Mouse (Mus musculus): ENCODE data around the gene Slc25a39.
"Not testable (repeated sequence)": the region's sequence is repeated elsewhere in the genome, so short reads cannot be mapped to it uniquely, and the experiment has no call there.

Slc25a39 gene

DNA sequence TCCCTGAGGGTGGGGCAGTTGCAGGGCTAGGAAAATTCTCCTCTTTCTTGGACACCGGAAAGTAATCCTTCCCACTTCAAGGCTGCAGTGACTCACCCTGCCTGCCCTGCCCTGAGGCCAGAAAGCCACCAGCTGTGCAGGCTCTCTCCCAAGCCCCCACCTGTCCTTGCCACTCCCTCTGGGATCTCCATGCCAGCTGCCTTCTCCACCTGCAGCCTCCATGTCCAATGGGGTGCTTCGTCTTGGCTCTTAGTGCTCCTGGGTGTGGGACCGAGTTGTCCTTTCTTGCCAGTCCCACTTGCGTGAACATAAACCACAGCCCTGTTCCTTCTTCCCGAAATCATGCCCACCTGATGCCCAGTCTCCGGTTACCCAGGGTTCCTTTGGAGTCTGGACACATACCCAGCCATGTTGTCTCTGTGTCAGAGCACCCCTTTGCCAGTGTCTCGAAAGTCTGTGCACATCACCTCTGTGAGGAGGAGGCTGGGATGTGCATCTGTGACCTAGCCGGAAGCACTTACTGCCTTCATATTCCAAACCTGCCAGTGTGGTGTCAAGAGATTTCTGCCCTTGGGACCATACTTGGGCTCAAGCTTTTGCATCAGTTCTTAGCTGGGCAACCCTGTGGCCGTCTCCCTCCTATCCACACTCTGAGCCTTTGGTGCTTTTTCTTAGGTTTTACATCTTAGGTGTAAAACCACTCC, 13.2 kb downstream of the Slc25a39 start:
- no peak for DNase-seq (ENCODE audit: low read depth, low spot score)

DNA sequence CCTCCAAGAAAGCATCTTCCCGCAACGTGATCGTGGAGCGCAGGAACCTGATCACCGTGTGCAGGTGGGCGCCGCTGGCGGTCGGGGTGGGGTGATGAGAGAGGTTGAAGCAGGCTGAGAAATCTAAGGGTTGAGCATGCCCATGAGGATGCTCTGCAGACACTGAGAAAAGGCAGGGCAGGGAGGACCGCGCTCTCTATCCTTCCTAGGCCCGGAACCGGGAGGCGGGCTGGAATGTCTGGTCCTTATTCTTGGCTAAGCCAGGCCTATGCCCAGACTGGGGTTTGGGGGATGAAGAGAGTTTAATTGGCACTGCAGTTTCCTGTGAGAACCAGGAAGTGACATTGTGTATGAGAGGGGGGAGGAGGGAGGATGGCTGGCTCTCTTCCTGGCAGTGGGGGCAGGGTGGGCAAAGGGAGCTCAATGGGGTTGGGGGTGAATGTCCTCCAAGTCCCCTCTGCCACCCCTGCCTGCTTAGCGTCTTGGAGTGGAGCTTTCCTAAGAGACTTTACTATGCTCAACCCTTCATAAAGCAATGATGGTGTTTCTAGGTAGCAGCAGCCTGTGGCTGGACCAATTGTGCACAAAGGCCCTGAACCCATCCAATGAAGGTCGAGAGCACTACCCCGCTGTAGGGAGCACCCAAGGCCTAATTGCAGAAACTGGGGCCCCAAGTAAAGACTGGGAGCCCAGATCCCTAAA, 13.9 kb downstream of the Slc25a39 start:
- DNase-seq (ENCODE audit: low read depth, low spot score): no peak

DNA sequence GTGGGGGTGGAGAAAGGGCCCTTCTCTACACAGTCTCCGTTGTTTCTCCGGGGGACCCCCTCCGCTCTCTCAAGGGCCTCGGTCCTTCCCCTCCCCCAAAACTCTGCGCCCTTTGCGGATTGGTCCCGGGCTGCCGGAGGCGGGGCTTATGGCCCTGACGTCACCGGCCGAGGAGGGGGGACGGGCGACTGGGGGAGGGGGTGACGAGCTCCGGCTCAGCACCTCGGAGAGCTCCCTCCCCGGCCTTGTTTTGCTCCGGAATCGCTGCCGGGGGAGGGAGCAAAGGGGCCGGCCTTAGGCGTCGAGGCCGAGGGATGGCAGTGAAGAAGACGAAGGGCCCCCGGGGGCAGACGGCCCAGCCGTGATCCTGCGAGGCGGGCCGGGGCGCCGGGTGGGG, 14.5 kb downstream of the Slc25a39 start, which contains the start of gene Rundc3a:
TSS of gene Rundc3a (plus strand) at position 166 of the 397 bp plus-strand sequence.
- DNase-seq (ENCODE audit: low read depth, low spot score): peak; percentile 90

DNA sequence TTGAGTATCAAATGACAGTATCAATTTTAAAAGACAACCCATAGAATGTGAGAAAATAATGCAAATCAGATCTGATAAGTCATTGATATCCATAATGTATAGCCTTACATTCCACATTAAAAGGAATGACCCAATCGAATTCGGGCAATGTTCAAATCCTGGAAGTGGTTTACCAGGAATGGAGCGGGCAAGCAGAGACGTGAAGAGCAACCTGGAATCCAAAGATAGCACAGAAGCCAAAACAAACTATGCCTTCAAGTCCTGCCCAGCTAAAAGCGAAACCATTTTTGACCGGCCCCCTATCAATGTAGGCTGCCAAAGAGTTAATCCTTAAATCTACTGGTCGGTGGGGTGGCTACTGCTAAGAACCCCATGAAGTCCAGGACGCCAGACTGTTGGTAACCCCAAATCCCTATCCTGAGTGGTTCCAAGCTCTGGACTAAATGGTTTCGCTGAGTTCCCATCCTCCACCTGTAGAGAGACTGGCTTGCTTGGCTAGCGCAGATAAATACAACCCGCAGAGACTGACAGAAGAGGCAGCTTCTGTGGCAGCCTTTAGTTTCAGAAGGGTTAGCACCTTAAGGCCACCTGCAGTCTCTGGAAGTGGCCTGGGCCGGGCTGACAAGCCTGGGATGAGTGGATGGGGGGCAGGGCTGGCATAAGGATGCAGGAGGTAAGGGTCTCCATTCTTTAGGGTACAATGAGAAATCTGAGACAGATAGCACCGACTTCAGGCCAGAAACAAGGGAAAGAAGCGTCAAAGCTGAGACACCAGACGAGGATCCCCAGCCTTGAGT, 15.1 kb downstream of the Slc25a39 start:
- no peak for DNase-seq (ENCODE audit: low read depth, low spot score)

DNA sequence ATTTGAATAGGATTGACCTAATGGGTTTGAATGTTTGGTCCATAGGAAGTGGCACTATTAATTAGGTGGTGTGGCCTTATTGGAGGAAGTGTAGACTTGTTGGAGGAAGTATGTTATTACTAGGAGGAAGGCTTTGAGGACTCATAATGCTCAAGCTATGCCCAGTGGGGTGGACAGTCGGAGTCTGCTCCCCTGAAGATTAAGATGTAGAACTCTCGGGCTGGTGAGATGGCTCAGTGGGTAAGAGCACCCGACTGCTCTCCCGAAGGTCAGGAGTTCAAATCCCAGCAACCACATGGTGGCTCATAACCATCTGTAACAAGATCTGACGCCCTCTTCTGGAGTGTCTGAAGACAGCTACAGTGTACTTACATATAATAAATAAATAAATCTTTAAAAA, 18.3 kb downstream of the Slc25a39 start:
- DNase-seq (ENCODE audit: low read depth, low spot score): not testable (repeated sequence)

DNA sequence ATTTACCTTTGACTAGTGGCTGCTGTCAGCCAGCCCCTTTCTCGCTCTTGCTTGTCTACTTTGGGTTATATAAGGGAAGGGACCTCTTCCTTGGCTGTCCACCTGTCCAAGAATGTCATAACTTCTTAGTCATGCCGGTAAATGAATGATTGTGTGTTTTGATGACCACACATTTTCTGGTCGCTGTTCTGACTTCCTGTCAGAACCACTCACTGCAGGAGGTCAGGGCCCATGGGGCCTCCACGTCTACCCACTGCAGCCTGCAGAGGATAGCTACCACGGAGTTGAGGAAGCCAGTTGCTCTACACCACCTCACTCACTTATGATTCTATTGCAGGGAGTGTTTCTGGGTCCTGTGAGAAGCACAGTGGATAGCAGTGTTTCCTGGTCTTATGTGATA, 21.6 kb downstream of the Slc25a39 start:
- DNase-seq (ENCODE audit: low read depth, low spot score): no peak

DNA sequence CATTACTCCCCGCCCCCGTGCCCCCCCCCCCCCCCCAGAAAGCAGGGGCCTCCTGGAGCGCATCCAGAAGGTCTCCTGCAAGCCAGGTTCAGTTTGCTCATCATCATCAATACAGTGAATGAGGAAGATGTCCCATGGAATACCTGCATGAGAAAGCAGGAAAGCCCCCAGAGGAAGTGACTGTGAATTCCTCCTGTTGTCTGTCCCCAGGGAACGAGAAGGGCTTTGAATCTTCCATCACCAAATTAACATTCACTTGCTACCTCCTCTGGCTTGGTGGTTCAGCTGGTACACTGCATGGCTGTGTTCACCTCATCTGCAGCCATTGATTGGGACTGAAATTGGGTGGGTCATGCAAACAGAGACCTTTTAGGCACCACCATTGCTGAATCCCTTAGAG, 22.7 kb downstream of the Slc25a39 start:
- DNase-seq (ENCODE audit: low read depth, low spot score): no peak

DNA sequence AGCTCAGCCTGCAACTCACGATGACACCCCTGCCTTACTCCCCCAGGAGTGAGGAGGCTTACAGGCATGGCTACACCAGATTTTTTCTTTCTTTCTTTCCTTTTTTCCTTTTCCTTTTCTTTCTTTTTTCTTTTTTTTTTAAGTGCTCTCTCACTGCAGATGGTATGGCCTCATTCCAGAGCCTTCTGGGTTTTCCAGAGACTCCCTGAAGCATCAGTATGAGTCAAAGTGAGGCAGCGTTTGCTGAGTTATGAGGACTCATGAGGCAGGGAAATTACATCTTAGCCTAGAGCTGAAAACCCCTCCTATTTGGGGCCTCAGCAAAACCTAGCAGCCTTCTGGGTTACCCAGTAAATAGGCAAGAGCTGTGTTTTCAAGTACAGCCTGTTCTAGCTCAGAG, 23.3 kb downstream of the Slc25a39 start:
- DNase-seq (ENCODE audit: low read depth, low spot score): no peak

DNA sequence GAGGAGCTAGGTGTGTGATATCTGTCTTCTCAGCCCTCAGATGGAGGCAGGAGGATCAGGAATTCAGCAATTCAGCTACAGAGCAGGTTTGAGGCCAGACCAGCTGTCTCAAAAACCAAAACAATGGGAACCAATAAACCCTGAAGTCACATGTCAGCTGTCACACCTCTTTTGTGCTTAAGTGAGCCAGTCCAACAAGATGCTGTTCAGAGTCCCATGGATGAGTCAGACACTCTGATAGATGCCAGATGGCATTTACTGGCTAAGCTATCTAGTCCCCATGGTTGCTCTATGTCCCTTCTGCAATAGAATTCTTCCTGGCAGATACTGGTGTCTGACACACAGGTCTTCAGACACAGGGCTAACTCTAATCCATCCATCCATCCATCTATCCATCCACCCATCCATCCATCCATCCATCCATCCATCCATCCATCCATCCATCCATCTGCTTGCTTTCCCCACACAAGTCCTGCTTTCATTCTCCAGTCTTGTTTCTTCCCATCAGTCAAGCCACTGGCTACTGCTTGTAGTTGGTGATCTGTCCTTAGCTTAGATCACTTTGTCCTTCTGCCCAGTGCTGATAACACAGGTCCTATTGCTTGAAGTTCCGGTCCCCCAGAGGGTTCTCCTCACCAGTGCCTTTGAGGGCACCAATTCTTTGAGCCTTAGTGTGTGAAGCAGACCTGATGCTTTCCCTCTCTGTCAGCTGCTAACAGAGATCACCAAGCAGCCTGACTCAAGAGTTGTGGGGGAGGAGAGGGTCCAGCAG, 24.2 kb downstream of the Slc25a39 start:
- DNase-seq (ENCODE audit: low read depth, low spot score): no peak

DNA sequence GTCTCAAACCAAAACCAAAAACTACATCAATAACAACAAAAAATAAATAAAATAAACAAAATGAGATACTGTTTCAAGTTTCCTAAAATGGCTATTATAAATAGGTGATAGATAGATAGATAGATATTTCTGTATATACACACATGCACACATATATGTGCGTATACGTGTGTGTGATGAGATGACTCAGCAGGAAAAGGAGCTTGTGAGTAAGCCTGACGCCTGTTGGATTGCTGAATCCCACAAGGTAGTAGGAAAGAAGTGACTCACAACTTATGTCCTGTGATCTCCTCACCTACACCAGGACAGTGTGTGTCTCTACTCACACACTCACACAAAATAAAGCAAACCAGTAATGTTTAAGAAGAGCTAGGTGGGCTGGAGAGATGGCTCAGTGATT, 25.0 kb downstream of the Slc25a39 start:
- no peak for DNase-seq (ENCODE audit: low read depth, low spot score)

DNA sequence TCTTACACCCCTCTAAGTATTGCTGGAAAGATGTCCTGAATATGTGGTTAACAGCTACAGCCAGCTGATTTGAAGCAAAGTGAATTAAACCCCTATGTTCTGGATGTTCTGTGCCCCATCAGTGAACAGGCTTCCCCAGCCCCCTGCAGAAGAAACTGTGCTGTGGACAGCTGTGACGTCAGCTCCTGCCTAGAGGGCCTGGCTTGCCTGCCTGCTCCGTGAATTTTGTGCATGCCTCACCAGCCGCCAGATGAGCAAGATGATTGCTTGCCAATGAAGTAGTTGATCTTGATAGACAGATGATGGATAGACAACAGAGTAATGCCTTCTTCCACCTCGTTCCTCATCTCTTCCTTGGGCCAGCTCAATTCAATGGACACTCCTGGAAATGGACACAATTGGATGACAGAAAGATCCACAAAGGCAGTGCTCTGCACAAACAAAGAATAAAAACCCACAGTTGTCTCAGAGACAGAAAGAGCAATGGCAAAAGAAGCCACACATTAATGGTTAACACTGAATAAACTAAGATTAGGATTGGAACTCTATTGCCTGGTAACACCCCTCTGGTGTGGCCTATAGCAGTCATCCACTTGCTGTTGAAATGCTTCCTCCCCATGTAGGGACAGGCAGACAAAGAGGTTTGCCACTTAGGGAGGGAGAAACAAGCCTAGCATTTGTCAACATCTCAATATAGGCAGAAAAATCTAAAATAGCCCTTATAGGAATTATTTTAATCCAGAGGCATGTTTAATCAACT, 26.2 kb downstream of the Slc25a39 start:
- no peak for DNase-seq (ENCODE audit: low read depth, low spot score)

DNA sequence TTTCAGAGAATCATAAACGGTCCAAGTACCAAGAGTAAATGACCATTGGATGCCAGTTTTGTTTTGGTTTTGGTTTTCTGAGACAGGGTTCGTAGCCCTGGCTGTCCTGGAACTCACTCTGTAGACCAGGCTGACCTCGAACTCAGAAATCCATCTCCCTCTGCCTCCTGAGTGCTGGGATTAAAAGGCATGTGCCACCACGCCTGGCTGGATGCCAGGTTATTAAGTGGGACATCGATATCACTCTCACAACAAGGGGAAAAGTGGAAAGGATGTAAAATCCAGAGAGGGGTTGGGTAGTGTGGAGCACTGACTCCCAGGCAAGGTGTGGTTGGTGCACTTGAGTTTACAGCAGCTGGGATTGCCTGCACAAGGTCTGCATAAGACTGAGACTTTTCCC, 27.7 kb downstream of the Slc25a39 start:
- no peak for DNase-seq (ENCODE audit: low read depth, low spot score)

DNA sequence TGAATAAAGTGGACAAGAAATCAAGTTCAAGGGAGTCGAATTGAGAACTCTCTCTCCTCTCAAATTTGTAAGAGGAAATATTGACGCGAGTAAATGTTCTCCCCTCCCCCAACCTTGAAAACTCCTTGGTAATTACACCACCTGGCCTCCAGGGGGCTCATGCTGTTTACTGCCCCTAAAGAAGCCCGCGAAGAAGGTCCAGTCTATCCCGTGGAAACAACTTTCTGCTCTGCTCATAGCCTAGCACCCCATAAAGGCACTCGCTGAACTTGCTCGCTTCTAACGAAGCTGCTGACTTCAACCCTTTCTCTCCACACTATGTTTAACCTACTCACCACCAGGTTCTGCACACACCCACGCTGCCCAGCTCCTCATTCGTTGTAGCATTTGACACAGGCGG, 30.6 kb downstream of the Slc25a39 start:
- no peak for DNase-seq (ENCODE audit: low read depth, low spot score)

DNA sequence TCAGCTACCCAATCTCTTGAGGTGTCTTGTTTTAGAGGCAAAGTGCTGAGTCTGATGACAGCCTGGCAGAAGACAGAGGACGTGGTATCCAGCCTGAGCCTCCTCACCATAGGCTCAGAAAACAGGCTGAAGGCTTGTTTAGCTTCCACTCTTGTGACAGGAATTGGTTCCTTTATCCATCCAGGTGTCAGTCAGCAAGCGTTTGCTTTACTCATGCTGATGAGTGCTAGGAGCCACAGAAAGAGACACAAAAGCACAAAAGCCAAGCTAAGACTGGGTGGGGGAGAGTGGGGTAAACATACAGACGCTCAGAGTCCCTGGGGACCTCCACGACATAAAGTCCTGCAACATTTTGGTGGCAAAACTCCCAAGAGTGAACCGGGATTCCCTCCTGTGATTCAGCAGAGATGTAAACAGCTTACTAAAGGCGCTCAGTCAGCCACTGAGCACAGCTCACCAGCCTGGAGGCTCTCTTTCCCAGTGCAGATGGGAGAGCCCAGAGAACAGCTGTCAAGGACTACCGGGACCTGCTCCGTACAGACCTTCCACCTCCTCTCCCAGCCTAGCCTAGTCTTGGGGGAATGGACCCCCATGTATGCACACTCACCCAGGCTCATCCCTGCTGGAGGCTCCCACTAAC, 31.4 kb downstream of the Slc25a39 start:
- DNase-seq (ENCODE audit: low read depth, low spot score): no peak

DNA sequence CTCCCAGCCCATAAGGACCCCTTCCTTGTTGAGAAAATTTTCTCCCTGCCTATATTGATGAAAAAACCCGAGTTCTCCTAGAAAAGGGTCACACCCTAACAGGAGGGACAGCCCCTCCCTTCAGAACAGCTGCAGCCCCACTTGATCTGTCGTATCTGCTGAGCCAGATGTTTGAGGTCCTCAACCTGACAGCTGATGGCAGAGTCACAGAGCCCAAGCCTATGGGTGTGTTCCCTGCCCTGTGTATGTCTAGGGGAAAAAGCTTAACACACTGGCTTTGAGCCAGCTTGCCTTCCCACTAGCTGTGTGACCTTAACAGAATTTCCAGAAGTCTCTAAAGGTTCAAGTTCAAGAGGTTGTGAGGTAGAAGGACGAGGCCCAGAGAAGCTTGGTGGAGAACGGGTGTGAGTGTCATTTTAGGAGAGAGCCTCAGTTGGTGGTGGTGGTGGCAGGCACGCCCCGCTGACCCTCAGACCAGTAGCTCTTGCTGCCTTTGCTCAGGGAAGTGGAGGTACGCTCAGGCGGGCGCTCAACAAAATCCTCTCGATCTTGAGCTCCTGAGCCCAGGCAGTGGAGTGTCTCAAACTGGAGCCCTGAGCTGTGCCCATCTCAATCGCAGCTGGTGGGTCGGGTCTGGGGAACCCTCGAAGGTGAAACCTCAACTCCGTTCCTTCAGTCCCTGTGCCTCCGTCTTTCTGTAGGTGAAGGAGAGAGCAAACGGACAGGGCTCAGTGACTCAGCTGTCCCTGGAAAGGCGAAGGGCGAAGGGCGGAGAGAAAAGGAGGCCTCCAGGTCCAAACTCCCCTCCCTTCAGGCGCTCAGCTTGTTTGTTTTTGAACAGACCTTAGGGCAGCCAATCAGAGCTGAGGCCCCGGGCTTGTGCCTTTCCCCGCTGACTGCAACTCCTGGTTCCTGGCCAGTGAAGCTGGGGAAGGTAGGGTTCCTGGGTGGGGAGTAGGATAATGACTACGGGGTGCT, 32.3 kb downstream of the Slc25a39 start:
- DNase-seq (ENCODE audit: low read depth, low spot score): peak; percentile 30

DNA sequence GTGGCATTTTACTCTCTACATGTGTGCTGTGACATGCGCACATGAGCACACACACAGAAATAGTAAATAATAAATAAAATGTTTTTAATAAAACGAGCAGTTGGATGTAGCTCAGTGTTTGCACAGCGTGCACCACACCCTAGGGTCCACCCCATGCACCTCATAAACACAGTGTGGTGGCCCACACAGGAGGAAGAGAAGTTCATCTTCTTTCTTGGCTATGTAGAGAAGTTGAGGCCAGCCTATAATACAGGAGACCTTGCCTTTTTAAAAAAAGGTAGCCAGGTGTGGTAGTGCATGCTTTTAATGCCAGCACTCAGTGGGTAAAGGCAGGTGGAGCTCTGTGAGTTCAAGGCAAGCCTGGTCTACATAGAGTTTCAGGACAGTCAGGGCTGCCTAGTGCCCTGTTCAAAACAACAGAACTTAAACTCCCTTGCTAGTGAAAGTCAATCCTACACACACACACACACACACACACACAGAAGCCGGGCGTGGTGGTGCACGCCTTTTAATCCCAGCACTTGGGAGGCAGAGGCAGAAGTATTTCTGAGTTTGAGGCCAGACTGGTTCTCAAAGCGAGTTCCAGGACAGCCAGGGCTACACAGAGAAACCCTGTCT, 33.5 kb downstream of the Slc25a39 start:
- no peak for DNase-seq (ENCODE audit: low read depth, low spot score)

DNA sequence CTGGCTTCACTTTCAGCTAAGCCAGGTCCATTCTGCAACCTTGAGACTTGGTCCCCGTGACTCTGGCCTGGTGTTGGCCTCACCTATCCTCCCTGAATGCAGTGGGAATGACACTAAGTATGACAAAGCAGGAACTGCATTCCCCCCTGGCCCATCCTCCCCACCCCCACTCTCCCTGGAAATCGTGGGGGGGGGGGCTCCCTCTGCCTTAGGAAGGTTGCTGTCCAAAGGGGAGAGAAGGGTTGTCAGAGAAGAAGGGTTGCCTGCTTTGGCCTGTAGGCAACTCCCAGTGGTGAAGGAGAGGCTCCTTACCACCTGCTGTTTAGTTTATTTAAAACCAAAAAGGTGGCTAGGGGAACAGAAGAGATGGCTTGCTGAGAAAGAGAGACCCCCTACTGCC, 34.1 kb downstream of the Slc25a39 start:
- no peak for DNase-seq (ENCODE audit: low read depth, low spot score)

DNA sequence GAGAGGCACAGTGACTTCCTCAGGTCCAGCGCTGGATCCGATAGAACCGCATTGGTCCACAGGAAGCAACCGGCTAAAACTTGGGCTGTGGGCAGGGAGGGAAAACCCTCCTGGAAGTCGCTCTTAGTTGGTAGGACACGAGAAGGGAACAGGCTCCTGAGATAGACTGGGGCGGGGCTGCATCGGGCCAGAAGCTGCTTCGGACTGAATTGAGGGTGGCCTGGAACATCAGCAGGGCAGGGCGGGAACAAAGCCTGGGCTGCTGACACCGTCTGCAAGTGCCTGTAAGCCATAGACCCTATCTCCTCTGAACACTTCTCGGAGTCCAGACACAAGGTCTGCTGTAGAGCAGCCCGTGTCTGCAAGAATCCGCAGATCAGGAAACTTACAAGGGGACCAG, 34.8 kb downstream of the Slc25a39 start:
- no peak for DNase-seq (ENCODE audit: low read depth, low spot score)

Measured in forelimb bud, embryonic 11.5 days (tissue).